Mouse (Mus musculus): ENCODE measurements around the gene Kcnk3.

- TF ChIP-seq ZNF384 (IDR thresholded peaks at IDR 0.05; ENCODE audit: low read depth, low read length) (no peak), CHD2 (IDR thresholded peaks at IDR 0.05; ENCODE audit: low read depth, low read length) (no peak), HCFC1 (IDR thresholded peaks at IDR 0.05; ENCODE audit: borderline replicate concordance, insufficient read depth, low read length) (no peak), MAFK (IDR thresholded peaks at IDR 0.05; ENCODE audit: insufficient read depth, low read depth, low read length) (no peak), ZC3H11A (IDR thresholded peaks at IDR 0.05; ENCODE audit: borderline replicate concordance, low read depth, low read length) (no peak)
These were observed 29.4 kb downstream of the Kcnk3 start for GRCm38 (mm10) chr5:30617357-30617756.
